Mouse (Mus musculus): ENCODE data around the gene Nbea. TPM values are rescaled to one million over a fixed set of nuclear protein-coding genes. Genes with fewer than 3 reads are reported as not detected.
A peak's percentile ranks its signal among the peaks of the same experiment; 100 is the strongest.

The Nbea gene
- total and polyA plus RNA-seq, 3 experiments, result 0.04 to 0.27 TPM; not detected in 1

- H3K27me3 ChIP-seq (ENCODE audit: control insufficient read depth in 1 of 2, insufficient read depth in 2 of 2, low read length in 2 of 2), result no peaks in the 10 kb centered on the region
- TF ChIP-seq BHLHE40 (IDR thresholded peaks at IDR 0.05; ENCODE audit: borderline replicate concordance, low read depth, low read length) (no peak), MEF2A (IDR thresholded peaks at IDR 0.05; ENCODE audit: extremely low read depth, insufficient replicate concordance, low read depth, low read length, poor library complexity, severe bottlenecking) (no peak), SIN3A (IDR thresholded peaks at IDR 0.05; ENCODE audit: low read length) (no peak), CTCF (IDR thresholded peaks at IDR 0.05 in 2 of 3, conservative IDR thresholded peaks at IDR 0.05 in 1 of 3; ENCODE audit: control insufficient read depth in 1 of 3, insufficient read depth in 1 of 3, low read depth in 2 of 3, low read length in 3 of 3, poor library complexity in 1 of 3, severe bottlenecking in 1 of 3) (no peak), MAFK (IDR thresholded peaks at IDR 0.05; ENCODE audit: borderline replicate concordance, low read depth, low read length) (no peak), MAZ (IDR thresholded peaks at IDR 0.05; ENCODE audit: low read depth, low read length) (no peak), UBTF (IDR thresholded peaks at IDR 0.05; ENCODE audit: borderline replicate concordance, insufficient read depth, low read depth, low read length) (no peak), ZMIZ1 (IDR thresholded peaks at IDR 0.05; ENCODE audit: low read depth, low read length) (no peak)
- no peaks in the 10 kb centered on the region for H3K79me2 ChIP-seq (ENCODE audit: control insufficient read depth, insufficient read depth, low read length, poor library complexity)
- peaks cover 0 to 19% of the 10 kb centered on the region in 2 experiments; a peak in 2 of 4 replicates for H3K36me3 ChIP-seq (ENCODE audit: control insufficient read depth in 1 of 2, insufficient read depth in 2 of 2, low read length in 2 of 2)
- no peaks in the 10 kb centered on the region for H3K9me3 ChIP-seq (replicated peaks; ENCODE audit: insufficient read depth, low read length)
- no peak for DNase-seq (ENCODE audit: low read depth, low spot score)
- H3K4me3 ChIP-seq (ENCODE audit: control insufficient read depth in 1 of 2, insufficient read depth in 1 of 2, low read depth in 2 of 2, low read length in 2 of 2), result no peak overlapping the region
- H3K9ac ChIP-seq (ENCODE audit: control insufficient read depth, low read depth, low read length, poor library complexity, severe bottlenecking), result no peak overlapping the region
- peaks cover 2 to 12% of the 10 kb centered on the region in 2 experiments for H3K4me1 ChIP-seq (ENCODE audit: control insufficient read depth in 1 of 2, insufficient read depth in 2 of 2, low read length in 2 of 2)
- H3K27ac ChIP-seq (ENCODE audit: control insufficient read depth, low read depth, low read length), result no peak overlapping the region
These were observed 140.4 kb downstream of the Nbea start for GRCm38 (mm10) chr3:56043091-56043490.

- peaks cover 0 to 28% of the 10 kb centered on the region in 2 experiments; a peak in 2 of 4 replicates for H3K36me3 ChIP-seq (ENCODE audit: control insufficient read depth in 1 of 2, insufficient read depth in 2 of 2, low read length in 2 of 2)
- H3K27ac ChIP-seq (ENCODE audit: control insufficient read depth, low read depth, low read length), result no peak overlapping the region
- DNase-seq (ENCODE audit: low read depth, low spot score), result peak; percentile 34
- no peaks in the 10 kb centered on the region for H3K79me2 ChIP-seq (ENCODE audit: control insufficient read depth, insufficient read depth, low read length, poor library complexity)
- TF ChIP-seq CTCF (IDR thresholded peaks at IDR 0.05 in 2 of 3, conservative IDR thresholded peaks at IDR 0.05 in 1 of 3; ENCODE audit: control insufficient read depth in 1 of 3, insufficient read depth in 1 of 3, low read depth in 2 of 3, low read length in 3 of 3, poor library complexity in 1 of 3, severe bottlenecking in 1 of 3) (no peak), E2F4 (IDR thresholded peaks at IDR 0.05; ENCODE audit: borderline replicate concordance, low read depth, low read length) (no peak), EP300 (IDR thresholded peaks at IDR 0.05; ENCODE audit: low read depth in 1 of 2, low read length in 2 of 2) (peak; percentile 86 to 87), ETS1 (IDR thresholded peaks at IDR 0.05; ENCODE audit: low read depth, low read length) (peak; percentile 76), GATA1 (IDR thresholded peaks at IDR 0.05; ENCODE audit: low read depth, low read length) (peak; percentile 83), TCF12 (IDR thresholded peaks at IDR 0.05; ENCODE audit: low read depth, low read length) (peak; percentile 87), RCOR1 (IDR thresholded peaks at IDR 0.05; ENCODE audit: low read depth, low read length) (peak; percentile 66; the same call in 1 of the 2 replicates)
- H3K4me3 ChIP-seq (ENCODE audit: control insufficient read depth in 1 of 2, insufficient read depth in 1 of 2, low read depth in 2 of 2, low read length in 2 of 2), result no peak overlapping the region
- peaks cover 6 to 19% of the 10 kb centered on the region in 2 experiments for H3K4me1 ChIP-seq (ENCODE audit: control insufficient read depth in 1 of 2, insufficient read depth in 2 of 2, low read length in 2 of 2)
- H3K9ac ChIP-seq (ENCODE audit: control insufficient read depth, low read depth, low read length, poor library complexity, severe bottlenecking), result no peak overlapping the region
- H3K27me3 ChIP-seq (ENCODE audit: control insufficient read depth in 1 of 2, insufficient read depth in 2 of 2, low read length in 2 of 2), result no peaks in the 10 kb centered on the region
- no peaks in the 10 kb centered on the region for H3K9me3 ChIP-seq (replicated peaks; ENCODE audit: insufficient read depth, low read length)
These were observed 144.0 kb downstream of the Nbea start for GRCm38 (mm10) chr3:56039494-56039893.
